Mouse (Mus musculus): ENCODE results near the gene Pigr. TPM values are rescaled to one million over a fixed set of nuclear protein-coding genes. Genes with fewer than 3 reads are reported as not detected.

Pigr gene
- total and polyA plus RNA-seq, 2 experiments = 517 to 633 TPM

- H3K27me3 ChIP-seq (ENCODE audit: control insufficient read depth, insufficient read depth, low read length) = no peaks in the 10 kb centered on the region
- H3K9ac ChIP-seq (ENCODE audit: low read depth, low read length) = no peak overlapping the region
- peaks cover 12% of the 10 kb centered on the region for H3K4me1 ChIP-seq (ENCODE audit: control insufficient read depth, insufficient read depth, low read length)
- H3K79me2 ChIP-seq (ENCODE audit: control insufficient read depth, insufficient read depth, low read length) = no peaks in the 10 kb centered on the region
- TF ChIP-seq CTCF (IDR thresholded peaks at IDR 0.05; ENCODE audit: low read depth, low read length) (peak; percentile 26; the same call in 1 of the 2 replicates), POLR2A (IDR thresholded peaks at IDR 0.05; ENCODE audit: extremely low read depth, insufficient read depth, low read length) (no peak)
- peak; percentile 75 for DNase-seq (ENCODE audit: extremely low read depth, low read depth, low spot score)
- H3K4me3 ChIP-seq (ENCODE audit: insufficient read depth, low read depth, low read length) = no peak overlapping the region
- WGBS = 83% methylated on average over 8 of the region's 8 CpGs
- H3K27ac ChIP-seq (replicated peaks; ENCODE audit: insufficient read depth, low read depth, low read length) = peak overlapping the region; percentile 97
- no peaks in the 10 kb centered on the region for H3K36me3 ChIP-seq (ENCODE audit: control insufficient read depth, insufficient read depth, low read length)
These were observed 29.4 kb upstream of the Pigr start for GRCm38 (mm10) chr1:130796967-130797684.

- 12% methylated on average over 6 of the region's 6 CpGs for WGBS
These were observed 28.4 kb upstream of the Pigr start for GRCm38 (mm10) chr1:130798037-130798436.

GRCm38 (mm10) chr1:130798551-130798950 lies 27.9 kb upstream of the Pigr start:
- no peaks in the 10 kb centered on the region for H3K27me3 ChIP-seq (ENCODE audit: control insufficient read depth, insufficient read depth, low read length)
- peaks cover 12% of the 10 kb centered on the region for H3K4me1 ChIP-seq (ENCODE audit: control insufficient read depth, insufficient read depth, low read length)
- peak; percentile 82 for DNase-seq (ENCODE audit: extremely low read depth, low read depth, low spot score)
- WGBS = 19% methylated on average over 3 of the region's 3 CpGs
- H3K9ac ChIP-seq (ENCODE audit: low read depth, low read length) = peak overlapping the region; percentile 77; the same call in 1 of the 2 replicates
- H3K4me3 ChIP-seq (ENCODE audit: insufficient read depth, low read depth, low read length) = 0 out of 2 replicates have a peak overlapping the region, but pooled peaks have one; percentile 21
- peak overlapping the region; percentile 97 for H3K27ac ChIP-seq (replicated peaks; ENCODE audit: insufficient read depth, low read depth, low read length)
- TF ChIP-seq CTCF (IDR thresholded peaks at IDR 0.05; ENCODE audit: low read depth, low read length) = no peak
- H3K79me2 ChIP-seq (ENCODE audit: control insufficient read depth, insufficient read depth, low read length) = no peaks in the 10 kb centered on the region
- H3K36me3 ChIP-seq (ENCODE audit: control insufficient read depth, insufficient read depth, low read length) = no peaks in the 10 kb centered on the region

More at GRCm38 (mm10) chr1:130798037-130798436, 28.4 kb upstream of the Pigr start:
- no peaks in the 10 kb centered on the region for H3K36me3 ChIP-seq (ENCODE audit: control insufficient read depth, insufficient read depth, low read length)
- H3K9ac ChIP-seq (ENCODE audit: low read depth, low read length) = peak overlapping the region; percentile 77
- DNase-seq (ENCODE audit: extremely low read depth, low read depth, low spot score) = peak; percentile 92
- no peaks in the 10 kb centered on the region for H3K79me2 ChIP-seq (ENCODE audit: control insufficient read depth, insufficient read depth, low read length)
- TF ChIP-seq POLR2A (IDR thresholded peaks at IDR 0.05; ENCODE audit: extremely low read depth, insufficient read depth, low read length) (no peak), CTCF (IDR thresholded peaks at IDR 0.05; ENCODE audit: low read depth, low read length) (no peak)
- H3K4me3 ChIP-seq (ENCODE audit: insufficient read depth, low read depth, low read length) = peak overlapping the region; percentile 21; the same call in 1 of the 2 replicates
- peaks cover 12% of the 10 kb centered on the region for H3K4me1 ChIP-seq (ENCODE audit: control insufficient read depth, insufficient read depth, low read length)
- no peaks in the 10 kb centered on the region for H3K27me3 ChIP-seq (ENCODE audit: control insufficient read depth, insufficient read depth, low read length)
- peak overlapping the region; percentile 97 for H3K27ac ChIP-seq (replicated peaks; ENCODE audit: insufficient read depth, low read depth, low read length)

- Histone ChIP-seq H3K36me3 (ENCODE audit: control insufficient read depth, insufficient read depth, low read length) (no peaks in the 10 kb centered on the region), H3K9ac (ENCODE audit: low read depth, low read length) (no peak overlapping the region), H3K79me2 (ENCODE audit: control insufficient read depth, insufficient read depth, low read length) (no peaks in the 10 kb centered on the region), H3K4me3 (ENCODE audit: insufficient read depth, low read depth, low read length) (no peak overlapping the region), H3K27me3 (ENCODE audit: control insufficient read depth, insufficient read depth, low read length) (no peaks in the 10 kb centered on the region), H3K4me1 (ENCODE audit: control insufficient read depth, insufficient read depth, low read length) (peaks cover 12% of the 10 kb centered on the region), H3K27ac (replicated peaks; ENCODE audit: insufficient read depth, low read depth, low read length) (no peak overlapping the region)
- TF ChIP-seq CTCF (IDR thresholded peaks at IDR 0.05; ENCODE audit: low read depth, low read length) (no peak), POLR2A (IDR thresholded peaks at IDR 0.05; ENCODE audit: extremely low read depth, insufficient read depth, low read length) (no peak)
- WGBS = 100% methylated on average over 2 of the region's 2 CpGs
- DNase-seq (ENCODE audit: extremely low read depth, low read depth, low spot score) = no peak
These were observed 27.1 kb upstream of the Pigr start for GRCm38 (mm10) chr1:130799399-130799798.

- TF ChIP-seq POLR2A (IDR thresholded peaks at IDR 0.05; ENCODE audit: extremely low read depth, insufficient read depth, low read length) = no peak
- no peak for TF ChIP-seq CTCF (IDR thresholded peaks at IDR 0.05; ENCODE audit: low read depth, low read length)
- H3K79me2 ChIP-seq (ENCODE audit: control insufficient read depth, insufficient read depth, low read length) = no peaks in the 10 kb centered on the region
These were observed 25.9 kb upstream of the Pigr start, which contains the start of gene Fcamr for GRCm38 (mm10) chr1:130800602-130801001. Gene Fcamr (plus strand): TSS chr1:130800902.

GRCm38 (mm10) chr1:130801511-130801910 lies 25.0 kb upstream of the Pigr start:
- peaks cover 12% of the 10 kb centered on the region for H3K4me1 ChIP-seq (ENCODE audit: control insufficient read depth, insufficient read depth, low read length)
- no peaks in the 10 kb centered on the region for H3K27me3 ChIP-seq (ENCODE audit: control insufficient read depth, insufficient read depth, low read length)
- H3K36me3 ChIP-seq (ENCODE audit: control insufficient read depth, insufficient read depth, low read length) = no peaks in the 10 kb centered on the region
- H3K27ac ChIP-seq (replicated peaks; ENCODE audit: insufficient read depth, low read depth, low read length) = no peak overlapping the region
- DNase-seq (ENCODE audit: extremely low read depth, low read depth, low spot score) = no peak
- TF ChIP-seq POLR2A (IDR thresholded peaks at IDR 0.05; ENCODE audit: extremely low read depth, insufficient read depth, low read length) (no peak), CTCF (IDR thresholded peaks at IDR 0.05; ENCODE audit: low read depth, low read length) (no peak)
- no peaks in the 10 kb centered on the region for H3K79me2 ChIP-seq (ENCODE audit: control insufficient read depth, insufficient read depth, low read length)
- H3K9ac ChIP-seq (ENCODE audit: low read depth, low read length) = no peak overlapping the region
- no peak overlapping the region for H3K4me3 ChIP-seq (ENCODE audit: insufficient read depth, low read depth, low read length)
- 94% methylated on average over 2 of the region's 2 CpGs for WGBS

More at GRCm38 (mm10) chr1:130800602-130801001, 25.9 kb upstream of the Pigr start, which contains the start of gene Fcamr:
- H3K27me3 ChIP-seq (ENCODE audit: control insufficient read depth, insufficient read depth, low read length) = no peaks in the 10 kb centered on the region
- no peaks in the 10 kb centered on the region for H3K36me3 ChIP-seq (ENCODE audit: control insufficient read depth, insufficient read depth, low read length)
- peaks cover 12% of the 10 kb centered on the region for H3K4me1 ChIP-seq (ENCODE audit: control insufficient read depth, insufficient read depth, low read length)
- DNase-seq (ENCODE audit: extremely low read depth, low read depth, low spot score) = no peak
- H3K9ac ChIP-seq (ENCODE audit: low read depth, low read length) = no peak within 1 kb of the TSS
- H3K27ac ChIP-seq (replicated peaks; ENCODE audit: insufficient read depth, low read depth, low read length) = no peak within 1 kb of the TSS
- WGBS = 90% methylated on average over 8 of the region's 8 CpGs
- no peak within 1 kb of the TSS for H3K4me3 ChIP-seq (ENCODE audit: insufficient read depth, low read depth, low read length)

Data from liver, adult 2 months (tissue).